Mouse (Mus musculus): ENCODE data around the gene Tssk1. TPM values are rescaled to one million over a fixed set of nuclear protein-coding genes. Genes with fewer than 3 reads are reported as not detected.

Tssk1 gene
- total RNA-seq, 1 experiment, result not detected

DNA sequence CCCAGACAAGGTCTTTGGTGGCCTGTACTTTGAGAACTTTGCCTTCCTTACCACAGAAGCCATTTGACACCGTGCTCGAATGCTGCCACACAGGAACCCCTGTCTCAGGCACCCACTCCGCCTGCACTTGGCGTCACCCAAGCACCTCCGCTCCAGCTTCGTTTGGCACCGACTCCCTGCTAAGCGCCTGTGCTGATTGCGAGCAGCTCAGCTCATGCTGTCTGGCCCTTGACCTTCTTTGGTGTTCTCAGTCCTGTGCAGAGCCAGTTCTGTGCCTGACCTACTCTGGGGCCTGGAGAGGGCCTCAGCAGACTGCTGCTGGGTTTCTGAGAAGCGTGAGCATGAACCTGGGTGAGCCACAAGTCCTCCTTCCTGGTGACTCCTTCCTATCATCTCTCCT, 42.8 kb downstream of the Tssk1 start:
- H3K9ac ChIP-seq (ENCODE audit: insufficient read depth, low read depth, low read length, poor library complexity, severe bottlenecking), result no peak overlapping the region
- in situ Hi-C loops (cut with MboI; ENCODE audit: low sequenced_read_pairs in 2 of 2, unreplicated experiment in 2 of 2), result no loop called here
- H3K4me3 ChIP-seq (ENCODE audit: insufficient read depth in 1 of 2, low read depth in 1 of 2, low read length in 2 of 2, poor library complexity in 1 of 2, severe bottlenecking in 1 of 2), result no peak overlapping the region
- no peak for DNase-seq (ENCODE audit: low read depth, low spot score)
- H3K9me3 ChIP-seq (ENCODE audit: control insufficient read depth, insufficient read depth, low read depth, low read length), result no peaks in the 10 kb centered on the region
- TF ChIP-seq CHD2 (IDR thresholded peaks at IDR 0.05; ENCODE audit: low read depth, low read length) (no peak), ZNF384 (IDR thresholded peaks at IDR 0.05; ENCODE audit: low read depth, low read length) (no peak), ZC3H11A (IDR thresholded peaks at IDR 0.05; ENCODE audit: borderline replicate concordance, low read depth, low read length) (no peak), HCFC1 (IDR thresholded peaks at IDR 0.05; ENCODE audit: borderline replicate concordance, insufficient read depth, low read length) (no peak), MAFK (IDR thresholded peaks at IDR 0.05; ENCODE audit: insufficient read depth, low read depth, low read length) (no peak)
- H3K27ac ChIP-seq (ENCODE audit: insufficient read depth, low read depth, low read length, poor library complexity, severe bottlenecking), result no peak overlapping the region
- H3K36me3 ChIP-seq (ENCODE audit: control insufficient read depth, insufficient read depth, low read length, poor library complexity, severe bottlenecking), result no peaks in the 10 kb centered on the region
- H3K4me1 ChIP-seq (ENCODE audit: control insufficient read depth in 2 of 2, insufficient read depth in 2 of 2, low read length in 2 of 2, poor library complexity in 1 of 2), result peaks cover 0 to 5% of the 10 kb centered on the region in 2 experiments; a peak in 1 of 4 replicates

DNA sequence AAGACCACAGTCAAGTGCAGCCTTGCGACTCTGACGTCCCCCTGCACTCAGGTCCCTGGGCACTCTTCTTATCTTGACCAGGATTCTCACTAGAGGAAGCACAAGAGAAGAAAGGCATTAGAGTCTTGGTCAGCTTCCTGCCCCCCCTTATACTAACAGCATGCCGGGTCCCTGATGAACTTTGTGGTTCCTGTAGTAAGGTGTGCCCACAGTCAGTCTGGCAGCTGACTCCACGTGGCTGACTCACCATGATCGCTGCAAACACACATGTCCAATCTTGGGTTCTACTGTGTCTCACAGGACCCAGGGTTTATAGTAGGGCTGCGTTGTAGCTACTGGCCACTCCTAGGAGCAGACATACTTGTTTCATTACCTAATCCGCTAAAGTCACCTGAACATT, 44.2 kb downstream of the Tssk1 start:
- no peaks in the 10 kb centered on the region for H3K9me3 ChIP-seq (ENCODE audit: control insufficient read depth, insufficient read depth, low read depth, low read length)
- H3K9ac ChIP-seq (ENCODE audit: insufficient read depth, low read depth, low read length, poor library complexity, severe bottlenecking), result no peak overlapping the region
- DNase-seq (ENCODE audit: low read depth, low spot score), result no peak
- H3K4me3 ChIP-seq (ENCODE audit: insufficient read depth in 1 of 2, low read depth in 1 of 2, low read length in 2 of 2, poor library complexity in 1 of 2, severe bottlenecking in 1 of 2), result no peak overlapping the region
- H3K27ac ChIP-seq (ENCODE audit: insufficient read depth, low read depth, low read length, poor library complexity, severe bottlenecking), result no peak overlapping the region
- in situ Hi-C loops (cut with MboI; ENCODE audit: low sequenced_read_pairs in 2 of 2, unreplicated experiment in 2 of 2), result no loop called here
- H3K4me1 ChIP-seq (ENCODE audit: control insufficient read depth in 2 of 2, insufficient read depth in 2 of 2, low read length in 2 of 2, poor library complexity in 1 of 2), result peaks cover 0 to 5% of the 10 kb centered on the region in 2 experiments; a peak in 1 of 4 replicates
- TF ChIP-seq HCFC1 (IDR thresholded peaks at IDR 0.05; ENCODE audit: borderline replicate concordance, insufficient read depth, low read length) (no peak), ZNF384 (IDR thresholded peaks at IDR 0.05; ENCODE audit: low read depth, low read length) (no peak), ZC3H11A (IDR thresholded peaks at IDR 0.05; ENCODE audit: borderline replicate concordance, low read depth, low read length) (no peak), MAFK (IDR thresholded peaks at IDR 0.05; ENCODE audit: insufficient read depth, low read depth, low read length) (no peak), CHD2 (IDR thresholded peaks at IDR 0.05; ENCODE audit: low read depth, low read length) (no peak)
- H3K36me3 ChIP-seq (ENCODE audit: control insufficient read depth, insufficient read depth, low read length, poor library complexity, severe bottlenecking), result no peaks in the 10 kb centered on the region

DNA sequence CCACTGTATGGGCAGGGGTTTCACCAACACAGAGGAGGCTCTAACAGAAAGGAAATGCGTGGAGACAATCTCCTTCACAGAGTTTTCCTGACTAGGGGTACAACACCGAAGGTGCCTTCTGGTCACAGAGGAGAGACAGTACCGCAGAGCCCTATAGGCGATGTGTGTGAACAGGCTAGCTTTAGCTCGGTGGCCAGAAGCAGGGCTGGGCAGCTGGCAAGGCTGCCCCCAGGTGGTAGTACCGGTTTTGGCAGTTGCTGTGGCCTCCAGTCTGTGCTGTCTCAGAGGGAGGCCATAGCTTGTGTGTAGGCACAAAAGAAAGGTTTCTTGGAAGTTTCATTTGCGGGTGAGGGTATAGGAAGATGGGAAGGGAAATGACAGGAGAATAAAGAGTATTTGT, 44.8 kb downstream of the Tssk1 start:
- Histone ChIP-seq H3K4me3 (ENCODE audit: insufficient read depth in 1 of 2, low read depth in 1 of 2, low read length in 2 of 2, poor library complexity in 1 of 2, severe bottlenecking in 1 of 2) (no peak overlapping the region), H3K9ac (ENCODE audit: insufficient read depth, low read depth, low read length, poor library complexity, severe bottlenecking) (no peak overlapping the region), H3K4me1 (ENCODE audit: control insufficient read depth in 2 of 2, insufficient read depth in 2 of 2, low read length in 2 of 2, poor library complexity in 1 of 2) (peaks cover 0 to 5% of the 10 kb centered on the region in 2 experiments; a peak in 1 of 4 replicates), H3K9me3 (ENCODE audit: control insufficient read depth, insufficient read depth, low read depth, low read length) (no peaks in the 10 kb centered on the region), H3K27ac (ENCODE audit: insufficient read depth, low read depth, low read length, poor library complexity, severe bottlenecking) (no peak overlapping the region), H3K36me3 (ENCODE audit: control insufficient read depth, insufficient read depth, low read length, poor library complexity, severe bottlenecking) (no peaks in the 10 kb centered on the region)
- in situ Hi-C loops (cut with MboI; ENCODE audit: low sequenced_read_pairs in 2 of 2, unreplicated experiment in 2 of 2), result no loop called here
- DNase-seq (ENCODE audit: low read depth, low spot score), result peak; percentile 48
- TF ChIP-seq HCFC1 (IDR thresholded peaks at IDR 0.05; ENCODE audit: borderline replicate concordance, insufficient read depth, low read length) (no peak), CHD2 (IDR thresholded peaks at IDR 0.05; ENCODE audit: low read depth, low read length) (no peak), ZC3H11A (IDR thresholded peaks at IDR 0.05; ENCODE audit: borderline replicate concordance, low read depth, low read length) (peak; percentile 44; the same call in 1 of the 2 replicates), ZNF384 (IDR thresholded peaks at IDR 0.05; ENCODE audit: low read depth, low read length) (no peak), MAFK (IDR thresholded peaks at IDR 0.05; ENCODE audit: insufficient read depth, low read depth, low read length) (no peak)

GRCm38 (mm10) chr16:17939255-17939751, 45.3 kb downstream of the Tssk1 start:
- no peak overlapping the region for H3K27ac ChIP-seq (ENCODE audit: insufficient read depth, low read depth, low read length, poor library complexity, severe bottlenecking)
- no peak overlapping the region for H3K9ac ChIP-seq (ENCODE audit: insufficient read depth, low read depth, low read length, poor library complexity, severe bottlenecking)
- H3K9me3 ChIP-seq (ENCODE audit: control insufficient read depth, insufficient read depth, low read depth, low read length), result no peaks in the 10 kb centered on the region
- H3K4me1 ChIP-seq (ENCODE audit: control insufficient read depth in 2 of 2, insufficient read depth in 2 of 2, low read length in 2 of 2, poor library complexity in 1 of 2), result peaks cover 0 to 5% of the 10 kb centered on the region in 2 experiments; a peak in 1 of 4 replicates
- no peaks in the 10 kb centered on the region for H3K36me3 ChIP-seq (ENCODE audit: control insufficient read depth, insufficient read depth, low read length, poor library complexity, severe bottlenecking)
- in situ Hi-C loops (cut with MboI; ENCODE audit: low sequenced_read_pairs in 2 of 2, unreplicated experiment in 2 of 2), result no loop called here
- no peak overlapping the region for H3K4me3 ChIP-seq (ENCODE audit: insufficient read depth in 1 of 2, low read depth in 1 of 2, low read length in 2 of 2, poor library complexity in 1 of 2, severe bottlenecking in 1 of 2)
- no peak for DNase-seq (ENCODE audit: low read depth, low spot score)
- TF ChIP-seq ZC3H11A (IDR thresholded peaks at IDR 0.05; ENCODE audit: borderline replicate concordance, low read depth, low read length), result no peak
- no peak for TF ChIP-seq CHD2 (IDR thresholded peaks at IDR 0.05; ENCODE audit: low read depth, low read length)
- no peak for TF ChIP-seq ZNF384 (IDR thresholded peaks at IDR 0.05; ENCODE audit: low read depth, low read length)
- TF ChIP-seq HCFC1 (IDR thresholded peaks at IDR 0.05; ENCODE audit: borderline replicate concordance, insufficient read depth, low read length), result no peak
- no peak for TF ChIP-seq MAFK (IDR thresholded peaks at IDR 0.05; ENCODE audit: insufficient read depth, low read depth, low read length)

Data from ES-E14 (cell line).